Mouse (Mus musculus) right cerebral cortex, postnatal 14 days (tissue): ENCODE measurements around the gene Pcsk7.

Experiments
- DNase-seq: peaks from one replicate; pipeline ENCODE4 v3.0.0; 2022

Gene Pcsk7

GRCm38 (mm10) chr9:45906355-45907077, at the start of gene Pcsk7, which contains the start of gene Rnf214:
Gene Pcsk7, plus strand, starts transcription at chr9:45906497.
Gene Rnf214, minus strand, starts transcription at chr9:45906911.
- DNase-seq, result peak; percentile 90

GRCm38 (mm10) chr9:45859364-45859763, 46.9 kb upstream of the Pcsk7 start:
- DNase-seq, result no peak

GRCm38 (mm10) chr9:45861813-45862212, 44.5 kb upstream of the Pcsk7 start:
- DNase-seq, result no peak

- no peak for DNase-seq
Measured at GRCm38 (mm10) chr9:45869181-45869580, 37.1 kb upstream of the Pcsk7 start.

GRCm38 (mm10) chr9:45870265-45870664, 36.0 kb upstream of the Pcsk7 start:
- no peak for DNase-seq

- DNase-seq, result no peak
Measured at GRCm38 (mm10) chr9:45877928-45878327, 28.4 kb upstream of the Pcsk7 start.

GRCm38 (mm10) chr9:45893681-45894080, 12.6 kb upstream of the Pcsk7 start:
- DNase-seq, result no peak

- DNase-seq, result no peak
Measured at GRCm38 (mm10) chr9:45905196-45905595, 1.1 kb upstream of the Pcsk7 start.

- peak; percentile 37 for DNase-seq
Measured at GRCm38 (mm10) chr9:45905811-45906237, 473 bp upstream of the Pcsk7 start.

GRCm38 (mm10) chr9:45907078-45907428, 756 bp downstream of the Pcsk7 start:
- DNase-seq, result no peak

GRCm38 (mm10) chr9:45910995-45911394, 4.7 kb downstream of the Pcsk7 start:
- no peak for DNase-seq

GRCm38 (mm10) chr9:45911673-45912072, 5.4 kb downstream of the Pcsk7 start:
- DNase-seq, result peak; percentile 50

GRCm38 (mm10) chr9:45915659-45916058, 9.4 kb downstream of the Pcsk7 start:
- DNase-seq, result no peak

- peak; percentile 60 for DNase-seq
Measured at GRCm38 (mm10) chr9:45917041-45917934, 11.0 kb downstream of the Pcsk7 start.

- DNase-seq, result no peak
Measured at GRCm38 (mm10) chr9:45919895-45920294, 13.6 kb downstream of the Pcsk7 start.

GRCm38 (mm10) chr9:45929285-45929684, 23.0 kb downstream of the Pcsk7 start:
- no peak for DNase-seq

GRCm38 (mm10) chr9:45931958-45932357, 25.7 kb downstream of the Pcsk7 start:
- no peak for DNase-seq

GRCm38 (mm10) chr9:45932571-45933415, 26.5 kb downstream of the Pcsk7 start:
- DNase-seq, result peak; percentile 58

- DNase-seq, result peak; percentile 32
Measured at GRCm38 (mm10) chr9:45935628-45936210, 29.4 kb downstream of the Pcsk7 start, which contains the start of gene Tagln. Gene Tagln, minus strand, starts transcription at chr9:45936058.

GRCm38 (mm10) chr9:45936883-45937282, 30.6 kb downstream of the Pcsk7 start:
- DNase-seq, result peak; percentile 56

GRCm38 (mm10) chr9:45938088-45938487, 31.8 kb downstream of the Pcsk7 start:
- DNase-seq, result no peak

GRCm38 (mm10) chr9:45938952-45939637, 32.8 kb downstream of the Pcsk7 start:
- DNase-seq, result no peak
